Mouse (Mus musculus) CH12F3 (cell line): Measurements from ENCODE around the gene Gemin6.
"Not testable (repeated sequence)": the region's sequence is repeated elsewhere in the genome, so short reads cannot be mapped to it uniquely, and the experiment has no call there.

Experiments
- in situ Hi-C: fragments of 300-500 bp; cut with MboI; formaldehyde crosslinking; loops from 2 replicates; pipeline ENCODE4 v1.14.3; 2020; ENCODE audit warnings: low sequenced_read_pairs

Gemin6 gene

GRCm38 (mm10) chr17:80229396-80229795 lies 5.2 kb downstream of the Gemin6 start:
- in situ Hi-C loops, result no loop called here

- in situ Hi-C loops, result no loop called here
These were observed 9.6 kb downstream of the Gemin6 start for GRCm38 (mm10) chr17:80233844-80234243.

- in situ Hi-C loops, result no loop called here
These were observed 10.1 kb downstream of the Gemin6 start for GRCm38 (mm10) chr17:80234376-80234775.

GRCm38 (mm10) chr17:80235477-80235876 lies 11.2 kb downstream of the Gemin6 start:
- in situ Hi-C loops, result no loop called here

- in situ Hi-C loops, result no loop called here
These were observed 12.6 kb downstream of the Gemin6 start for GRCm38 (mm10) chr17:80236805-80237204.

GRCm38 (mm10) chr17:80237475-80237874 lies 13.2 kb downstream of the Gemin6 start:
- in situ Hi-C loops, result no loop called here

GRCm38 (mm10) chr17:80241594-80241993 lies 17.4 kb downstream of the Gemin6 start:
- in situ Hi-C loops, result no loop called here

- in situ Hi-C loops, result no loop called here
These were observed 18.9 kb downstream of the Gemin6 start for GRCm38 (mm10) chr17:80243116-80243515.

GRCm38 (mm10) chr17:80252757-80253525 lies 28.7 kb downstream of the Gemin6 start:
- in situ Hi-C loops, result no loop called here

GRCm38 (mm10) chr17:80254421-80254820 lies 30.2 kb downstream of the Gemin6 start:
- in situ Hi-C loops, result no loop called here

- in situ Hi-C loops, result no loop called here
These were observed 31.0 kb downstream of the Gemin6 start for GRCm38 (mm10) chr17:80255208-80255607.

GRCm38 (mm10) chr17:80267065-80267464 lies 42.8 kb downstream of the Gemin6 start:
- in situ Hi-C loops, result no loop called here

GRCm38 (mm10) chr17:80268151-80268550 lies 43.9 kb downstream of the Gemin6 start:
- in situ Hi-C loops, result no loop called here

- in situ Hi-C loops, result not testable (repeated sequence)
These were observed 46.4 kb downstream of the Gemin6 start for GRCm38 (mm10) chr17:80270622-80271021.
